Mouse (Mus musculus) cerebral cortex, adult 2 months (tissue): ENCODE data around the gene Dscaml1.

Source experiments
- WGBS: fragments of 180-500 bp; shearing (Covaris S2); methylation state at CpG from one replicate; pipeline ENCODE4 v1.1.7; 2018; 5-methylcytosine and 5-hydroxymethylcytosine counted together

Gene Dscaml1

GRCm38 (mm10) chr9:45570346-45570745, 143.9 kb downstream of the Dscaml1 start:
- 72% methylated on average over 5 of the region's 5 CpGs for WGBS

DNA sequence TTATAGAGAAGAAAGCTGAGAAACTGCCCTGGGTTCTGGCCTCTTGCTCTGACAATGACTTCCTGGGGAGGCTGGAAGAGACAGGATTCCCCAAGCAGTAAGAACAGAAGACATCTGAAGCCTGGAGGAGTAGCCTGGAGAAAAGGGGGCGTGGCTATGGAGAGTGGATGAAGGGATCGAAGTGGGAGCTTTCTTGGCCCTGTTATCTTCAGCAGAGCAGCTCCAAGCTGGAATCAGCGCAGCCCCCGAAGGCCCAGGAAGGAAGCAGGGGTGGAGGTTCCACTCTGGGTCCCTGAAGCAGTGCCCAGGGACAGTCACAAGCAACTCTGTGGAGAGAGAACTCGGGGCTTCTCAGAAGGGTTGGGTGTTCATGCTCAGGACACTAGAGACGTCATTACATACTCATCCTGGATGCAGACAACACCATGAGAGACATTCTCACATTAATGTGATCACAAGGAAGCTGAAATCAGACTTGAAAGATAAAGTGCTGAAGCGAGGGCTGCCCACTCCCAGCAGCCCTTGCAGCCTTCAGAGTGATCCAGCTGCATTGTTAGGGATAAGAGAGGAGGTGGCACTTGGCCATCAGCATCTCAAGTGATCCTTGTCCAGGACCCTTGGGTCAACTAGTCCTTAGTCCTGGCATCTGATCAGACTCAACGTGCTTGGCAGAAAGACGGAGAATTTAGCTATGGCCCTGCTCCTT, 146.5 kb downstream of the Dscaml1 start:
- WGBS, result 35% methylated on average over 9 of the region's 9 CpGs

- 65% methylated on average over 8 of the region's 8 CpGs for WGBS
Measured at GRCm38 (mm10) chr9:45574021-45574420, 147.6 kb downstream of the Dscaml1 start.

GRCm38 (mm10) chr9:45580069-45580795, 153.8 kb downstream of the Dscaml1 start:
- 83% methylated on average over 16 of the region's 16 CpGs for WGBS

DNA sequence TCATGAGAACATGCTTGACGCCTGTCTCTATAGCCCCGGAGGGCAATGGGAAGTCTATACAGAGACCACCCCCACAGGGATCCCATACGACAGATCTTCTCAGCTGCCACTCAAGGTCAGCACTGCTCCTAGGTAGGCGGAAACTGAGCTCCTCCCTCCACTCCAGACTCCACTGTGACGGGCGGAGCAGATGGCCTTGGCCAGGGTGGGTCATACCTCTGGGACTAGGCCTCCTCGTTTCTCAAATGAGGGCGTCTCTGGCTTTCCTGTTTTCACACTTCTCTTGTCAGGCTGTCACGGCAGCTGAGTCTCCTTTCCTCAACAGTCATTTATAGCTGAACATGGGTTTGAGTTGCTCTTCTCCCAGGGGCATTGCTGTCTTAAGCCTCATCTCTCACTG, 160.0 kb downstream of the Dscaml1 start:
- 69% methylated on average over 9 of the region's 9 CpGs for WGBS

GRCm38 (mm10) chr9:45587704-45588103, 161.3 kb downstream of the Dscaml1 start:
- 63% methylated on average over 7 of the region's 7 CpGs for WGBS

- WGBS, result 75% methylated on average over 3 of the region's 3 CpGs
Measured at GRCm38 (mm10) chr9:45589867-45590266, 163.4 kb downstream of the Dscaml1 start.

GRCm38 (mm10) chr9:45591061-45591460, 164.6 kb downstream of the Dscaml1 start:
- WGBS, result 79% methylated on average over 2 of the region's 2 CpGs

DNA sequence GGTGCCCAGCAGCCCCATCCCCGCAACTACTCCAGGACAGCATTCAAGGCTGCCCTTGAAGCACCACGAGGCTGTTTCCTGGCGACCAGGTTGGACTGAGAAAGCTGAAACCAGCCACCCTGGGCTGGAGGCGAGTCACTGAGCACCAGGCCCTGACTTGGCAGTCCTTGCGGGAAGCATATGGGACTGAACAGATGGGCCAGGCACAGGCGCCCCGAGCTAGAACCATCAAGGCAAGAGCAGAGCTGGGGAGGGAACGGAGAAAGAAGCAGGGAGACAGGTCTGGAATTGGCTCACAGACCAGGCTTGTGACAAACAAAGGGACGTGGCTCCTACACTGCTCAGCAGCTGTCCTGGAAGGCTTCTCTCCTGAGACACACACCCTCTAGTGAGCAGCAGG, 165.9 kb downstream of the Dscaml1 start:
- WGBS, result 40% methylated on average over 9 of the region's 9 CpGs

- 68% methylated on average over 5 of the region's 5 CpGs for WGBS
Measured at GRCm38 (mm10) chr9:45598117-45598516, 171.7 kb downstream of the Dscaml1 start.

DNA sequence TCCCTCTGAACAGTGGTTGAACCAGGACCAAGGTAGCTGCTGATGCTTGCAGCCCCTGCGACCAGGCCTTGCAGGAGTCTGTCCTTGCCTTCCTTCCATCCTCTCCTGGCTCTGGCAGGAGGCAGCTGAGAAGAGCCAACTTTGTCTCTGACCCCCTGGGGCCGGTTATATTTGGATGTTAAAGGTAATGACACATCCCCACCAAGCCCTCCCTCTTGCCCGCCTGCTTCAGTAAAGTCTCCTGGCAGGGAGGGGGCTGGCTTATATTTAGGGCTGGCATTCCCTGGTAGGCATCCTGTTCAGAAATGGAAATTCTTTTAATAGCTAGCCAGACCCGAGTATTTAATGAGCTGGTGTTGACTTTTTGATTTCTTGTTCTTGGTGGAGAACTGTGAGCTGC, 172.9 kb downstream of the Dscaml1 start:
- WGBS, result 39% methylated on average over 4 of the region's 4 CpGs

GRCm38 (mm10) chr9:45608097-45609031, 181.9 kb downstream of the Dscaml1 start:
- 29% methylated on average over 13 of the region's 13 CpGs for WGBS

GRCm38 (mm10) chr9:45610336-45611060, 184.1 kb downstream of the Dscaml1 start:
- WGBS, result 68% methylated on average over 11 of the region's 11 CpGs

GRCm38 (mm10) chr9:45614616-45615015, 188.2 kb downstream of the Dscaml1 start:
- 71% methylated on average over 1 of the region's 1 CpGs for WGBS

DNA sequence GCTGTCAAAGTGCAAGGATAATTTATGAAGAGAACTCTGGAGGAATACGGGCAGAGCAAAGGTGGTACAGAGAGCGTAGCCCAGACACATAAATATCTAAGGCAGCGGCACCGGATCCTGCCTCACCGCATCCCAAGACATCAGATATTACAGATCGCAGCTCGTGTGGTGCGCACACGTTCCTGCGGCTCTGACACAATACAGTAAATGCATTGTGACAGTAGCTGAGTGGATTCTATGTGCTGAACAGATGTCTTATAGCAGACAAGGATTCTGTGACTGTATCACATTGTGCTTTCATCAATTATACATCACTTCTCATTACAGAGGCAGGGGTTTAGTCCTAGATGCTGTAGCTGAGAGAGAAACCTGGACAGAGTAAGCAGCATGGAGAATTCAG, 191.5 kb downstream of the Dscaml1 start:
- WGBS, result 84% methylated on average over 10 of the region's 10 CpGs

- WGBS, result 63% methylated on average over 7 of the region's 7 CpGs
Measured at GRCm38 (mm10) chr9:45618443-45618842, 192.0 kb downstream of the Dscaml1 start.

DNA sequence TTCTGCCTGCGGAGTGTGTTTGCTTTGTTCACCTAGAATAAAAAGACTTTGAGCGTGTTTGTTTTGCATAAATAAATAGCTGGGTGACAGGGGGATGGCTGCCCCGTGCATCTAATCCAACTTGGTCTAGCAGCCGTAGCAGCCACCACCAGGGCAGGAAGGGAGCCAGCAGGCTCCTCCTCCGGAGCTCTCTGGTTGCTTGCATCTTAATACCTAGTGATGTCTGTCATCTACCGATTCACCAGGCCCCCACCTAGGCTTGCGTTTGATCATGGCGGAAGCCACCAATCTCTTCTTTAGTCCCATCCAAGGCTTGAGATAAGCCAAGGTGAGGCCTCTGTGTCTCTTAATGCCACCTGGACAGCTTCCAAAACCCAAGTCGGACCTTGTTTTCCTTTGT, 193.6 kb downstream of the Dscaml1 start:
- WGBS, result 37% methylated on average over 9 of the region's 9 CpGs

- 72% methylated on average over 4 of the region's 4 CpGs for WGBS
Measured at GRCm38 (mm10) chr9:45620920-45621319, 194.5 kb downstream of the Dscaml1 start.

GRCm38 (mm10) chr9:45625889-45626446, 199.5 kb downstream of the Dscaml1 start:
- WGBS, result 70% methylated on average over 6 of the region's 6 CpGs

- 35% methylated on average over 10 of the region's 10 CpGs for WGBS
Measured at GRCm38 (mm10) chr9:45632520-45632919, 206.1 kb downstream of the Dscaml1 start.

DNA sequence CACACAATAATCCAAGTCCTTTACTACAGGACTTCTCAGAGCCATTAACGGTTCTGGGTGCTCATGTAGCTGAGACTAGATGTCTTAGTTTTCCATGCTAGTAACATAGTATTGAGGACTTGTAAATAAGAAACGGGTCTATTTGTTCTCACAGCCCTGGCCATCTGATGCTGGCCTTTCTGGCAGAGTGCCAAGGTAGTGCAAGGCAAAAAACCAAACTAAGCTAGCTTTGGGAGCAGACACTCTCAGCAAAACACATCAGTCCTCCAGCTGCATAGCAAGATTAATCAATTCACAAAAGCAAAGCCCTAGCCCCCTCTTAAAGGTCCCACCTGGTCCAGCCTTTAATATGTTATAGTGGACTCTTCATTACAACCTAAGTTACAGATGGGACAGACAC, 206.6 kb downstream of the Dscaml1 start:
- WGBS, result 35% methylated on average over 2 of the region's 2 CpGs
